Mouse (Mus musculus): ENCODE measurements around the gene Rnf43. TPM values are rescaled to one million over a fixed set of nuclear protein-coding genes. Genes with fewer than 3 reads are reported as not detected.

The Rnf43 gene
- total and polyA plus RNA-seq, 3 experiments: 14.6 to 17.3 TPM; not detected in 1

DNA sequence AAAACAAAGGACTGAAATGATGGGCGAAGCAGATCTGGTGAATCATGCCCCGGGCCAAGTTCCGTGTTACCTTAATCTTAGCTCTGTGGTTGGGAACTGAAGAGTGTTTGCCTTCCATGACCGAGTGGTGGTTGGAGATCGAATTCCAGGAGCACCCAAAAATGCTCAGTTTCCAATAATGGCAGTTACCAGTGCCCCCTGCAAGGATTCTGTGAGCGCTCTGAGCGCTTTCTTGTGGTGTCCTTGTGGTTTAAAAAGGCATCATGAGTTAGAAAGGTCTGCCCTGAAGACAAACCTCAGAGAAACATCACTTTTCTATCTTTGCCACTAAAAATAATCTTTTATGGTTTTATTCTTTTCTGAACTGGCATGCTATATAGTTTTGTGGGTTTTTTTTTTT, 16.5 kb downstream of the Rnf43 start:
- no peak overlapping the region for H3K9ac ChIP-seq (ENCODE audit: control insufficient read depth, low read depth, low read length, poor library complexity, severe bottlenecking)
- H3K27me3 ChIP-seq (ENCODE audit: control insufficient read depth in 1 of 2, insufficient read depth in 2 of 2, low read length in 2 of 2): no peaks in the 10 kb centered on the region
- no peaks in the 10 kb centered on the region for H3K36me3 ChIP-seq (ENCODE audit: control insufficient read depth in 1 of 2, insufficient read depth in 2 of 2, low read length in 2 of 2)
- TF ChIP-seq ZKSCAN1 (IDR thresholded peaks at IDR 0.05; ENCODE audit: low read depth, low read length) (no peak), POLR2AphosphoS5 (IDR thresholded peaks at IDR 0.05; ENCODE audit: borderline replicate concordance, low read depth, low read length) (no peak), MXI1 (IDR thresholded peaks at IDR 0.05; ENCODE audit: low read depth, low read length) (no peak)
- no peak overlapping the region for H3K27ac ChIP-seq (ENCODE audit: control insufficient read depth, low read depth, low read length)
- H3K9me3 ChIP-seq (replicated peaks; ENCODE audit: insufficient read depth, low read length): no peaks in the 10 kb centered on the region
- no peaks in the 10 kb centered on the region for H3K79me2 ChIP-seq (ENCODE audit: control insufficient read depth, insufficient read depth, low read length, poor library complexity)
- no peak overlapping the region for H3K4me3 ChIP-seq (ENCODE audit: control insufficient read depth in 1 of 2, insufficient read depth in 1 of 2, low read depth in 2 of 2, low read length in 2 of 2)
- no peak for DNase-seq (ENCODE audit: low read depth, low spot score)
- no peaks in the 10 kb centered on the region for H3K4me1 ChIP-seq (ENCODE audit: control insufficient read depth in 1 of 2, insufficient read depth in 2 of 2, low read length in 2 of 2)

- Histone ChIP-seq H3K36me3 (ENCODE audit: control insufficient read depth in 1 of 2, insufficient read depth in 2 of 2, low read length in 2 of 2) (no peaks in the 10 kb centered on the region), H3K4me1 (ENCODE audit: control insufficient read depth in 1 of 2, insufficient read depth in 2 of 2, low read length in 2 of 2) (no peaks in the 10 kb centered on the region)
- no peak for TF ChIP-seq MAFK (IDR thresholded peaks at IDR 0.05; ENCODE audit: borderline replicate concordance, low read depth, low read length)
- no peak for TF ChIP-seq CHD1 (IDR thresholded peaks at IDR 0.05; ENCODE audit: low read depth, low read length)
- no peak for TF ChIP-seq MAX (IDR thresholded peaks at IDR 0.05; ENCODE audit: low read length)
- no peak for TF ChIP-seq GABPA (IDR thresholded peaks at IDR 0.05; ENCODE audit: low read depth, low read length)
- no peak for TF ChIP-seq NELFE (IDR thresholded peaks at IDR 0.05; ENCODE audit: low read depth, low read length)
- no peak for TF ChIP-seq CTCF (IDR thresholded peaks at IDR 0.05 in 2 of 3, conservative IDR thresholded peaks at IDR 0.05 in 1 of 3; ENCODE audit: control insufficient read depth in 1 of 3, insufficient read depth in 1 of 3, low read depth in 2 of 3, low read length in 3 of 3, poor library complexity in 1 of 3, severe bottlenecking in 1 of 3)
- no peak for TF ChIP-seq EP300 (IDR thresholded peaks at IDR 0.05; ENCODE audit: low read depth in 1 of 2, low read length in 2 of 2)
- no peak for TF ChIP-seq MYC (IDR thresholded peaks at IDR 0.05; ENCODE audit: low read depth, low read length)
These were observed 18.3 kb downstream of the Rnf43 start for GRCm38 (mm10) chr11:87680786-87681185.

DNA sequence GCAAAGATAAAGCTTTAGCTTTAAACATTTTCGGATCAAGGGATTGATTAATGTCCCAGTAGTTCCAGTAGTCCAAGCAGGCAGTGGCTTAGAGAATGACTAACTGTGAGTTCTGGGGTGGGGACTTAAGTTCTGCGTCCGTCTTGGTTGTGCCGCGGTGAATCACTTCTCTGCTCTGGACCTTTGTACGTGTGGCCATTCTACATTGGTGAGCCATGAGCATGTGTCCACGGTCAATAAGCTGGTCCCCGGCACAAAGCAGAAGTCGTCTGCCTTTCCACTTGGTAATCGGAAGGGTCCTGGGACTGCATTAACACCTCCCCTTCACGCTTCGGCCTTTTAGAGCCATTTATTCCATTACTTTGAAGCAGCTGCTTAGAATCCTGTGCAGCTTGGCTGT, 19.6 kb downstream of the Rnf43 start:
- Histone ChIP-seq H3K9me3 (replicated peaks; ENCODE audit: insufficient read depth, low read length) (no peaks in the 10 kb centered on the region), H3K27ac (ENCODE audit: control insufficient read depth, low read depth, low read length) (no peak overlapping the region), H3K79me2 (ENCODE audit: control insufficient read depth, insufficient read depth, low read length, poor library complexity) (no peaks in the 10 kb centered on the region), H3K27me3 (ENCODE audit: control insufficient read depth in 1 of 2, insufficient read depth in 2 of 2, low read length in 2 of 2) (no peaks in the 10 kb centered on the region), H3K4me1 (ENCODE audit: control insufficient read depth in 1 of 2, insufficient read depth in 2 of 2, low read length in 2 of 2) (peaks cover 0 to under 1% of the 10 kb centered on the region in 2 experiments; a peak in 1 of 4 replicates), H3K4me3 (ENCODE audit: control insufficient read depth in 1 of 2, insufficient read depth in 1 of 2, low read depth in 2 of 2, low read length in 2 of 2) (no peak overlapping the region), H3K36me3 (ENCODE audit: control insufficient read depth in 1 of 2, insufficient read depth in 2 of 2, low read length in 2 of 2) (no peaks in the 10 kb centered on the region; a peak in 1 of 4 replicates), H3K9ac (ENCODE audit: control insufficient read depth, low read depth, low read length, poor library complexity, severe bottlenecking) (no peak overlapping the region)
- no peak for TF ChIP-seq ZC3H11A (IDR thresholded peaks at IDR 0.05; ENCODE audit: low read depth, low read length)
- TF ChIP-seq MAX (IDR thresholded peaks at IDR 0.05; ENCODE audit: low read length): no peak
- no peak for TF ChIP-seq USF2 (IDR thresholded peaks at IDR 0.05; ENCODE audit: borderline replicate concordance in 1 of 2, insufficient read depth in 1 of 2, low read depth in 1 of 2, low read length in 2 of 2)
- TF ChIP-seq SIN3A (IDR thresholded peaks at IDR 0.05; ENCODE audit: low read length): no peak
- TF ChIP-seq CTCF (IDR thresholded peaks at IDR 0.05 in 2 of 3, conservative IDR thresholded peaks at IDR 0.05 in 1 of 3; ENCODE audit: control insufficient read depth in 1 of 3, insufficient read depth in 1 of 3, low read depth in 2 of 3, low read length in 3 of 3, poor library complexity in 1 of 3, severe bottlenecking in 1 of 3): no peak
- no peak for TF ChIP-seq SMC3 (IDR thresholded peaks at IDR 0.05; ENCODE audit: low read depth, low read length)
- DNase-seq (ENCODE audit: low read depth, low spot score): no peak

More at GRCm38 (mm10) chr11:87680786-87681185, 18.3 kb downstream of the Rnf43 start:
- H3K27ac ChIP-seq (ENCODE audit: control insufficient read depth, low read depth, low read length): no peak overlapping the region
- H3K9ac ChIP-seq (ENCODE audit: control insufficient read depth, low read depth, low read length, poor library complexity, severe bottlenecking): no peak overlapping the region
- no peaks in the 10 kb centered on the region for H3K79me2 ChIP-seq (ENCODE audit: control insufficient read depth, insufficient read depth, low read length, poor library complexity)
- no peaks in the 10 kb centered on the region for H3K9me3 ChIP-seq (replicated peaks; ENCODE audit: insufficient read depth, low read length)
- no peak for DNase-seq (ENCODE audit: low read depth, low spot score)
- H3K4me3 ChIP-seq (ENCODE audit: control insufficient read depth in 1 of 2, insufficient read depth in 1 of 2, low read depth in 2 of 2, low read length in 2 of 2): no peak overlapping the region
- H3K27me3 ChIP-seq (ENCODE audit: control insufficient read depth in 1 of 2, insufficient read depth in 2 of 2, low read length in 2 of 2): no peaks in the 10 kb centered on the region
